ENCODE assay signal across 11 mouse cellular contexts in the genomic region with DNA sequence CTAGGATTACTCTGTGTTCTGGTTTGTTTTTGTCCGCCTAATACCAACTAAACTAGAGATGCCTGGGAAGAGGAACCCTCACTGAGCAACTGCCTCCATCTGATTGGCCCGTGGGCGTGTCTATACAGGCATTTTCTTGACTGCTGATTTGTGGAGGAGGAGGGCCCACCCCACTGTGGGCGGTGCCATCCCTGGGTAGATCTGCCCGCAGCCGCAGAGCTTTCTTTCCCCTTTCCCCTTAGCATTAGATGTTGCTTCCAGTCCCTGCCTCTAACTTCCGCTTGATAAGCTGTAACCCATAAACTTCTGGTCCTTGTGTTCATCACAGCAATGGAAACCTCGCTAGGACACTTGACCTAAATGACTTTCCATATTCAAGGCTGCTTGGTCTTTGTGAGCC.
DNase-seq lines count a peak whose midpoint lies in the region; ATAC-seq and TF ChIP-seq lines count a peak whose summit lies in the region.
"Had no signal": no experiment of that assay in that cellular context is flagged by ENCODE, and none has a peak within 500 bp of the region (broad histone marks: within the 10 kb centered on the region; RNA-seq: fewer than 3 reads in every experiment).

No protein-coding gene starts in this region.

- peak; percentile 27 to 30; a peak in 2 of 4 replicates for TF ChIP-seq EP300 in MEL (IDR thresholded peaks at IDR 0.05; ENCODE audit: low read depth in 1 of 2, low read length in 2 of 2)

- no peaks in the 10 kb centered on the region for H3K79me2 ChIP-seq in MEL (ENCODE audit: control insufficient read depth, insufficient read depth, low read length, poor library complexity)

- no peak overlapping the region for H3K4me2 ChIP-seq in forebrain, embryonic 11.5 days (ENCODE audit: low read depth, low read length, severe bottlenecking)
- no peak overlapping the region for H3K4me2 ChIP-seq in forebrain, embryonic 13.5 days

- peak; percentile 57 for DNase-seq in forebrain, embryonic 11.5 days (ENCODE audit: low spot score)
- peak; percentile 99 for DNase-seq in MEL (ENCODE audit: low read depth, low spot score)
- DNase-seq in spleen, adult 12 weeks (ENCODE audit: low spot score): peak; percentile 29
- DNase-seq in right cerebral cortex, postnatal 10 days (ENCODE audit: low spot score in 2 of 2): no peak
- no peak for DNase-seq in layer of hippocampus, postnatal 14 days (ENCODE audit: low spot score in 2 of 2)
- no peak for DNase-seq in ovary, adult 18-20 months (ENCODE audit: low spot score)
- DNase-seq: cerebellum, adult 8-10 months; gastrocnemius, postnatal 36 days; kidney, postnatal 25 days had no signal

- TF ChIP-seq POLR2A in MEL (IDR thresholded peaks at IDR 0.05; ENCODE audit: control insufficient read depth in 1 of 2, insufficient read depth in 1 of 2, low read depth in 1 of 2, low read length in 2 of 2, poor library complexity in 1 of 2): peak in 1 of 2 experiments; percentile 69; a peak in 1 of 4 replicates

- H3K27me3 ChIP-seq in forebrain, embryonic 11.5 days (ENCODE audit: control insufficient read depth, insufficient read depth, low read length): peaks cover 1% of the 10 kb centered on the region; the same call in 1 of the 2 replicates
- H3K27me3 ChIP-seq in forebrain, embryonic 13.5 days: peaks cover 6% of the 10 kb centered on the region
- peaks cover 0 to 2% of the 10 kb centered on the region in 2 experiments; a peak in 3 of 4 replicates for H3K27me3 ChIP-seq in MEL (ENCODE audit: control insufficient read depth in 1 of 2, insufficient read depth in 2 of 2, low read length in 2 of 2)

- H3K27ac ChIP-seq in forebrain, embryonic 11.5 days (ENCODE audit: low read depth, low read length): no peak overlapping the region
- H3K27ac ChIP-seq in forebrain, embryonic 13.5 days: no peak overlapping the region
- 0 out of 2 replicates have a peak overlapping the region, but pooled peaks have one; percentile 11 for H3K27ac ChIP-seq in MEL (ENCODE audit: control insufficient read depth, low read depth, low read length)

- no peak for ATAC-seq in forebrain, embryonic 11.5 days (replicated peaks; ENCODE audit: low FRiP score)
- ATAC-seq in forebrain, embryonic 13.5 days: no peak
- peak; percentile 77 to 91 for ATAC-seq in hematopoietic stem cell, adult 5-6 weeks (replicated peaks in 1 of 2; ENCODE audit: insufficient read depth in 1 of 2, low FRiP score in 2 of 2, low TSS enrichment in 1 of 2, low read depth in 1 of 2, poor library complexity in 2 of 2, severe bottlenecking in 2 of 2)

- no peaks in the 10 kb centered on the region for H3K9me3 ChIP-seq in forebrain, embryonic 11.5 days (ENCODE audit: control insufficient read depth, low read length)
- H3K9me3 ChIP-seq in forebrain, embryonic 13.5 days (replicated peaks): no peaks in the 10 kb centered on the region
- no peaks in the 10 kb centered on the region for H3K9me3 ChIP-seq in MEL (replicated peaks; ENCODE audit: insufficient read depth, low read length)

- no peak for TF ChIP-seq RAD21 in MEL (IDR thresholded peaks at IDR 0.05; ENCODE audit: low read depth, low read length)

- H3K36me3 ChIP-seq in forebrain, embryonic 11.5 days (ENCODE audit: control insufficient read depth, insufficient read depth, low read length): no peaks in the 10 kb centered on the region
- H3K36me3 ChIP-seq in forebrain, embryonic 13.5 days (ENCODE audit: poor library complexity, severe bottlenecking): no peaks in the 10 kb centered on the region
- H3K36me3 ChIP-seq in MEL (ENCODE audit: control insufficient read depth in 1 of 2, insufficient read depth in 2 of 2, low read length in 2 of 2): peaks cover 0 to 4% of the 10 kb centered on the region in 2 experiments; a peak in 2 of 4 replicates

- WGBS in forebrain, embryonic 11.5 days: 40% methylated on average over 8 of the region's 8 CpGs
- WGBS in forebrain, embryonic 13.5 days: 49% methylated on average over 8 of the region's 8 CpGs

- no peaks in the 10 kb centered on the region for H3K4me1 ChIP-seq in forebrain, embryonic 11.5 days (replicated peaks; ENCODE audit: control insufficient read depth, insufficient read depth, low read length)
- peaks cover 1% of the 10 kb centered on the region for H3K4me1 ChIP-seq in forebrain, embryonic 13.5 days
- H3K4me1 ChIP-seq in MEL (ENCODE audit: control insufficient read depth in 1 of 2, insufficient read depth in 2 of 2, low read length in 2 of 2): peaks cover 2 to 11% of the 10 kb centered on the region in 2 experiments; a peak in 3 of 4 replicates

- no peak overlapping the region for H3K4me3 ChIP-seq in forebrain, embryonic 11.5 days (ENCODE audit: low read depth, low read length)
- no peak overlapping the region for H3K4me3 ChIP-seq in forebrain, embryonic 13.5 days
- peak overlapping the region; percentile 15 to 24; a peak in 3 of 4 replicates for H3K4me3 ChIP-seq in MEL (ENCODE audit: control insufficient read depth in 1 of 2, insufficient read depth in 1 of 2, low read depth in 2 of 2, low read length in 2 of 2)

- no peak for TF ChIP-seq CTCF in MEL (IDR thresholded peaks at IDR 0.05 in 2 of 3, conservative IDR thresholded peaks at IDR 0.05 in 1 of 3; ENCODE audit: control insufficient read depth in 1 of 3, insufficient read depth in 1 of 3, low read depth in 2 of 3, low read length in 3 of 3, poor library complexity in 1 of 3, severe bottlenecking in 1 of 3)

- no peak overlapping the region for H3K9ac ChIP-seq in forebrain, embryonic 11.5 days (ENCODE audit: low read length)
- H3K9ac ChIP-seq in forebrain, embryonic 13.5 days: no peak overlapping the region
- 0 out of 2 replicates have a peak overlapping the region, but pooled peaks have one; percentile 15 for H3K9ac ChIP-seq in MEL (ENCODE audit: control insufficient read depth, low read depth, low read length, poor library complexity, severe bottlenecking)

TF ChIP-seq in MEL, 35 proteins besides CTCF, POLR2A, EP300 and RAD21:
- TF ChIP-seq CHD2 (IDR thresholded peaks at IDR 0.05; ENCODE audit: low read length): no peak
- TF ChIP-seq RCOR1 (IDR thresholded peaks at IDR 0.05; ENCODE audit: low read depth, low read length): peak; percentile 46; the same call in 1 of the 2 replicates
- TF ChIP-seq POLR2AphosphoS5 (IDR thresholded peaks at IDR 0.05; ENCODE audit: borderline replicate concordance, low read depth, low read length): no peak
- peak; percentile 65; the same call in 1 of the 2 replicates for TF ChIP-seq HCFC1 (IDR thresholded peaks at IDR 0.05; ENCODE audit: low read depth, low read length)
- TF ChIP-seq GABPA (IDR thresholded peaks at IDR 0.05; ENCODE audit: low read depth, low read length): no peak
- peak; percentile 86 for TF ChIP-seq TBP (IDR thresholded peaks at IDR 0.05; ENCODE audit: low read depth, low read length)
- TF ChIP-seq E2F4 (IDR thresholded peaks at IDR 0.05; ENCODE audit: borderline replicate concordance, low read depth, low read length): no peak
- TF ChIP-seq NRF1 (IDR thresholded peaks at IDR 0.05; ENCODE audit: insufficient read depth, low read depth, low read length, poor library complexity, severe bottlenecking): peak; percentile 49
- no peak for TF ChIP-seq TAL1 (IDR thresholded peaks at IDR 0.05; ENCODE audit: low read length)
- TF ChIP-seq KAT2A (conservative IDR thresholded peaks at IDR 0.05; ENCODE audit: low read depth, low read length): no peak
- peak; percentile 38; the same call in 1 of the 2 replicates for TF ChIP-seq NELFE (IDR thresholded peaks at IDR 0.05; ENCODE audit: low read depth, low read length)
- TF ChIP-seq JUND (IDR thresholded peaks at IDR 0.05; ENCODE audit: low read depth, low read length): no peak
- TF ChIP-seq USF2 (IDR thresholded peaks at IDR 0.05; ENCODE audit: borderline replicate concordance in 1 of 2, insufficient read depth in 1 of 2, low read depth in 1 of 2, low read length in 2 of 2): no peak
- no peak for TF ChIP-seq ZNF384 (IDR thresholded peaks at IDR 0.05; ENCODE audit: low read depth, low read length)
- TF ChIP-seq ELF1 (IDR thresholded peaks at IDR 0.05; ENCODE audit: low read depth, low read length): peak; percentile 49; the same call in 1 of the 2 replicates
- no peak for TF ChIP-seq MAZ (IDR thresholded peaks at IDR 0.05; ENCODE audit: low read depth, low read length)
- TF ChIP-seq ZC3H11A (IDR thresholded peaks at IDR 0.05; ENCODE audit: low read depth, low read length): no peak
- no peak for TF ChIP-seq CHD1 (IDR thresholded peaks at IDR 0.05; ENCODE audit: low read depth, low read length)
- no peak for TF ChIP-seq MXI1 (IDR thresholded peaks at IDR 0.05; ENCODE audit: low read depth, low read length)
- TF ChIP-seq TCF12 (IDR thresholded peaks at IDR 0.05; ENCODE audit: low read depth, low read length): 0 out of 2 replicates have a peak, but pooled peaks have one; percentile 21
- TF ChIP-seq MYC (IDR thresholded peaks at IDR 0.05; ENCODE audit: low read depth, low read length): 0 out of 2 replicates have a peak, but pooled peaks have one; percentile 17
- no peak for TF ChIP-seq MAFK (IDR thresholded peaks at IDR 0.05; ENCODE audit: borderline replicate concordance, low read depth, low read length)
- peak; percentile 86 for TF ChIP-seq GATA1 (IDR thresholded peaks at IDR 0.05; ENCODE audit: low read depth, low read length)
- no peak for TF ChIP-seq POLR2AphosphoS2 (IDR thresholded peaks at IDR 0.05; ENCODE audit: low read length)

Comparison
In these comparisons a context has a peak if more than half of its experiments do, and no peak if none do; other contexts are left out.
1. ATAC-seq: peak in hematopoietic stem cell, adult 5-6 weeks (2 of 2); none in forebrain, embryonic 11.5 days (single experiment) and forebrain, embryonic 13.5 days (single experiment).
2. DNase-seq: peak in forebrain, embryonic 11.5 days (single experiment), MEL (single experiment) and spleen, adult 12 weeks (single experiment); none in right cerebral cortex, postnatal 10 days (0 of 2), layer of hippocampus, postnatal 14 days (0 of 2) and ovary, adult 18-20 months (single experiment).
3. H3K4me3 ChIP-seq: peak in MEL (2 of 2); none in forebrain, embryonic 11.5 days (single experiment) and forebrain, embryonic 13.5 days (single experiment).